Mouse (Mus musculus) spleen, embryonic (tissue): ENCODE results near the gene Gm9945.

ENCODE experiments used
- CTCF ChIA-PET: fragments of 350-600 bp; sonication (Branson Sonifier 250); formaldehyde crosslinking; loops from one replicate; lab custom pipeline; 2022; lab: Charles Lee

Gene Gm9945

DNA sequence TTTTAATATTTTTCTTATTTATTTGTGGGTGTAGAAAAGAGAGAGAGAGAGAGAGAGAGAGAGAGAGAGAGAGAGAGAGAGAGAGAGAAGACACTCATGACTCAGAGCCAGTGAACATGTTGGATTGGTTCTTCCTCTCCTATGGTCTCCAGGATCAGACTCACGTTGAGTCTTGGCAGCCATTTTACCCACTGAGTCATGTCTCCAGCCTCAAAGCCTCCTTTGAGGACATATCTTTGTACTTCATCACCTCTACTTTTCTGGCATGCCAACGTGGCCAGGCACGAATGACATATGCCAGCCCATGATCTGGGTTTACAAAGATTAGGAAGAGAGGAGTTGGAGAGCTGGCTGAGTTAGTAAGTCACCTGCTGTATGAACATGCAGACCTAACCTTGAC is 19.8 kb upstream of the Gm9945 start:
- CTCF ChIA-PET = no interaction called here

DNA sequence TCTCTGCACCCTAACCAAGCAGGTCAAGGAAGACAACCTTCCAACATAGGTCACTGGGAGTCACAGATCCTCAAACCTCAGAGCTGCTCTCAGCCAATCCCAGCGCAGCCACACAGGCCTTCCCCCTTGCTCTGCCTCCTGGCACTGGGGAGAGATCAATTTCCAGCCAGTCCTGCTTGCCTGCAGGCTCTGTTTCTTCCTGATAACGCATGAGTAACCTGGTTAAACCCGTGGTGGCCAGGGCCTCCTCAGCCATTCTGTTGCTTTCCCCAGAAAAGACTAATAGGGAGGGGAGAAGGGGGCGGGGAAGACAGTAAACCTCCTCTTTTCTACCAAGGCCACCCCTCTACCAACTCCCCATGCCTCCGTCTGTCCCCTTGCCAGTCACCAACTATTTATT is 18.2 kb upstream of the Gm9945 start:
- CTCF ChIA-PET = interaction anchor here (0.7 kb wide), 1 partner anchor 477 kb away, joined by 4 read pairs; no protein-coding TSS in a partner anchor

DNA sequence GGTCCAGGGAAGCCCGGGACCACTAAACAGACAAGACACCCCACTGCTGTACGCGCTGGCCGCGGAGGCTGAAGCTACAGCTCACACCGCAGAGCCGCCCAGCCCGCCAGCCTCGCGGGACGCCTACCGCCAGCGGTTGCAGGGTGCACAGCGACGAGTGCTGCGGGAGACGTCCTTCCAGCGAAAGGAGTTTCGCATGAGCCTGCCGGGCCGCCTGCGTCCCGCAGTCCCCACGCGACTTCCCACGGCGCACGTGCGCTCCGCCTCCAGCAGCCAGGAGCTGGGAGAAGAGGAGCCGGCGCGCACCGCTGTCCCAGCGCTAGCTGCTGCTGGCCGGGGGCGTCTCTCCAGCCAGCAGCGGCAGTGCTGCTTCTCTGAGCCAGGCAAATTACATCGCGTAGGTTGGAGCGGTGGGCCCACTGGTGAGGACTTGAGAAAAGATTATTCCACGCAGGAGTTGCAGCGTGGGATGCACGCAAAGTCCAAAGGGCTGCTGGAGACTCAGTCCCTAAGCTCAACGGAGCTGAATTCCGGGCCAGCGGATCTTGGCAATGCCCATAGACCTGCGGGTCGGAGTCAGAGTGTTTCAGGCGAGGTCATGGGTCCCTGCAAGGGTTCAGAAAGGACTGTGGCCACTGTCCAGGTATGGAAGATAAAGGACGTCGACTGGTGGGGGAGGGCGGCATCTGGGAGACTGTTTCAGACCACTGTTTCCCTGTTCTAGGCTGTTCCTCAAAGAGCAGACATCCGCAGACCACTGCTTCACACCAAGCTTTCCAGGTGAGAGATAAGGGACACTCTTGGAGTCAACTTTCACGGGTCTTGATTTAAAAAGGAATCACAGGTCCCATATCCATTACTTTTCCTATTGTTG is 16.2 kb upstream of the Gm9945 start:
- CTCF ChIA-PET = no interaction called here

DNA sequence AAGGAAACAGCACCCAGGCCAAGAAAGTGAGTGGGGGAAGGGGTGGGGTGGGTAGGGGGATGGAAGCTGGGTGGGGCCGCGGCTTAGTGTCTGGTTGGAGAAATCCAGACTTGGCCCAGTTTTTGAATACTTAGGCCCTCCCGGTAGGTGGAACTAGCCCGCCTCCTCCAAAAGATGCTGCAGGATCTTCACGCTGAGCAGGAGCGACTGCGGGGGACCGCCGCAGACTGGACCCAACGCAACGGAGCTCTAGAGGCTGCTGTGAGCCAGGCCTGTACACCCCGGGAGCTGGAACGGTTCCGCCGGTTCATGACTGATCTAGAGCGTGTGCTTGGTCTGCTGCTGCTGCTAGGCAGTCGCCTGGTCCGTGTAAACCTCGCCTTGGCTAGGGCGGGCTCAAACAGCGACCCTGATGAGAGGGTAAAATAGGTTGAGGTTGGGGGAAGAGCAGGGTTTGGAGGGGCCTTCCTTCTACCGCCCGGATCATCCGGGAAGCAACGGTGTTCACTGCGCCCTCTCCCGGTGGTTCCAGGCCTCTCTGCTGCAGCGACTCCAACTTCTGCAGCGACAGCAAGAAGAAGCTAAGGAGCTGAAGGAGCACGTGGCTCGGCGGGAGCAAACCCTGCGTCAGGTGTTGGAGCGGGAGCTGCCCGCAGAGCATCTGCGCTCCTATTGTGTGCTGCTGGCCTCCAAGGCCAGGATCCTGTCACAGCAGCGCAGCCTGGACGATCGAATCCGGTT is 13.6 kb upstream of the Gm9945 start:
- CTCF ChIA-PET = no interaction called here

DNA sequence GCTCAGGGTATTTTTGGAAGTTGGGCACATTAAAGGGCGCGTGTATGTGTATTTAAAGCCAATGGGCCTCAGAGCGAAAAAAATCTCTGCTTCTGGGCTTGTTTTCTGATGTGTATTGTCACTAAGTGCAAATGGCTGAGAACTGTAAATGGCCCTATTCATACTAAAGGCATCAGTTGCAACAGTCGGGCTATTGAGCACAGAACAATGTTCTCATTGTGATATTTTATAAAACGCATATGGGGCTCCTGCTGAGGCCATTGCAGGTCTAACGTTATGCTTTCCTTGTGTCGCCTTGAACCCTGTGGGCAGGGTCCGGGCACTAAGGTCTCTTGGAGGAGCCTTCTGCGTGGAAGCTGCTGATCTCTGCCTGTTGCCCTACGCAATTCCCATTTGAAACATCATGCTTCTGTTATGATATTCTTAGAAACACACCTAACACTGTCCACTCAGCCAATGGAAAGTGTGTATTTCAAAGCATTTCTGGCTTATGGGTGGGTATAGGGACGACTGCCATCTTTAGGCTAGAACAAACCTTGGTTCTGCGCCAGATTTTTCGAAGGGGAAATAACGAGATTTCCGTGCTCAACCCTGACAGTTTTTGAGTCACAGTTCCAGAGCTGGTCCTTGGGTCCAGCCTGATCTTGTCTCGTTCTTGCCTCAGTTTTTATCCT is 10.5 kb upstream of the Gm9945 start:
- CTCF ChIA-PET = interaction anchor here (0.7 kb wide), 1 partner anchor 1609 kb away, joined by 4 read pairs; no protein-coding TSS in a partner anchor

DNA sequence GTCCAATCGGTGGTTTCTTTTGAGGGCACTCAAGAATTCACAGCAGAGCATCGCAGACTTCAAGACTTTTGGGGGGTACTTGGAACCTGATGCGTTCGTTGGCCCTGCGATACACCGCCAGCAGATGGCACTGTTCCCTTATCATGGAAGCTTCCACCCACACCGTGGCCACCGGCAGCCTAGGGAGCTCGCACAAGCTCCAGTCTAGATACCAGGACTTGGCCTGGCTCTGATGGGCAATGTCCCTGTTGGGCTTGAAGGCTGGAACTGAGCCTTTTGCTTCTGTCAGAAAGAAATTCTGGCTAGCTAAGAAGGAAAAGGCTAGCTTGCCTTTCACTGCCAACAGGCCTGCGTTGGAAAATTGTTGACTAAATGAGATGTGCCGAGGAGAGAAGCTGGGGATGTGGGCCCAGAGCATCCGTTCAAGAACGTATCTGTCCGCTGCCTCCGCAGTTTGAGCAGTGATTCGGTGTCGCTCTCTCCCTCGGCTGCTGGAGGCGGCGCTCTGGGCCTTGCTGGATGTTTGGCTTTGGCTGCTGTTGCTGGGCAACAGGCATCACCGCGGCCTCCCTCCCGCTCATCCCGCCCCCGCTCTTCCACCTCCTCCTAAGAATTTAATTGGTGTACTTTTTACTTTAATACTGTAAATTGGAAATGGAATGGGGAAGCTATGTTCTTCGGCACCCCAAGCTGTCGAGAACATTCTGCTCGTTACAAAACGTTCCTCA is 9.8 kb upstream of the Gm9945 start, which contains the start of gene Gm9837:
Gm9837 (minus strand) TSS at position 512 of the 728 bp plus-strand sequence.
- CTCF ChIA-PET = interaction anchor here (0.6 to 0.7 kb wide), 3 partner anchors 76 to 1609 kb away, joined by 3 to 4 read pairs (median 3); no protein-coding TSS in a partner anchor

DNA sequence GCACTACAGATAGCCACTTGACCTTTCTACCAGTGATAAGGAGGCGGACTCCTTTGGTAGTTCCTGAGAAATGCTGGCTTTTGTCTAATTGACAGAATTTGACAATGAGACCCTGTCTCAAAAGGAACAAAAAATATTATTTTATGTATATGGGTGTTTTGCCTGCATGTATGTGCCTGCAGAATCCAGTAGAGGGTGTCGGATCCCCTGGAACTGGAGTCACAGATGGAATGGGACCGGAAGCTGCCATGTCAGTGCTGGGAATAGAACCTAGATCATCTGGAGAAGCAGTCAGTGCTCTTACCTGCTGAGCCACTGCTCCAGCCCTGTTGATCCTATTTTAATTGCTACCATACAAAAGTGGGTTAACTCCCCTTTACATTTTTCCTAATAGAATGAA is 7.3 kb upstream of the Gm9945 start:
- CTCF ChIA-PET = no interaction called here

DNA sequence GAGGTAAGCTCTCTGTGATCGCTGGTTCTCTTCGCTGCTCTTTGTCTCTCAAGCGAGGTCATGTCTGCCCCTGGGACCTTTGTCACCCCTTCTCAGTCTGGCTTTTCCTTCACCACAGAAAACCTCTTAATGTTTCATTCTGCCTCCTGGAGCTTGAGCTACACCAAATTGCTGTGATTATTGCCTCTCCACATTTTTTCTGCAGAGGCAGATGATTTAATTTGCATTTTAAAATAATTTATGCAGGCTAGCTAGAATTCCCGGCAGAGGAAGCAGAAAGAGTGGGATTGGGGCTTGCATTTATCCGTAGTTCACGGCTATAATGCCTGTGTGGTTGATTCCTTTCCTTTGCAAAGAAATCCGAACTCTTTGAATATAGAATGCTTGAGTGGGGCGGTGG is 4.3 kb upstream of the Gm9945 start:
- CTCF ChIA-PET = interaction anchor here (0.6 kb wide), 1 partner anchor 1259 kb away, joined by 3 read pairs; no protein-coding TSS in a partner anchor

DNA sequence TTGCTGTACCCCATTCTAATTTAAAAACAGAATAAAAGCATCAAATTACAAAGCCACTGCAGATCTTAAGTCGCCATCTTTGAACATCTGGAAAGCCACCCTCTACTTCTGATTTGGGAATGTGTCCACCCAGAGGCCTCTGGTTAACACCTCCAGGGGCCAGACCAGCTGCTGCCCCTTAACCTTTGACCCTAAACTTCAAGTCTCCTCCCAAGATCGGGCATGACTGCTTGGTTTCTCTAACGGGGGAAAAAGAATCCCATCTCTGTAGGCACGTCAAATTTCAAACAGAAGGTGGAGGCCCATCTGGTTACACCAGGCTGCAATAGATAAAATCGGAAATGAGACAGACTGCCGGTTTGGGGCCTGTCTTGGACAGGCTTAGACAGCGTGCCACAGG is 2.1 kb upstream of the Gm9945 start:
- CTCF ChIA-PET = no interaction called here

DNA sequence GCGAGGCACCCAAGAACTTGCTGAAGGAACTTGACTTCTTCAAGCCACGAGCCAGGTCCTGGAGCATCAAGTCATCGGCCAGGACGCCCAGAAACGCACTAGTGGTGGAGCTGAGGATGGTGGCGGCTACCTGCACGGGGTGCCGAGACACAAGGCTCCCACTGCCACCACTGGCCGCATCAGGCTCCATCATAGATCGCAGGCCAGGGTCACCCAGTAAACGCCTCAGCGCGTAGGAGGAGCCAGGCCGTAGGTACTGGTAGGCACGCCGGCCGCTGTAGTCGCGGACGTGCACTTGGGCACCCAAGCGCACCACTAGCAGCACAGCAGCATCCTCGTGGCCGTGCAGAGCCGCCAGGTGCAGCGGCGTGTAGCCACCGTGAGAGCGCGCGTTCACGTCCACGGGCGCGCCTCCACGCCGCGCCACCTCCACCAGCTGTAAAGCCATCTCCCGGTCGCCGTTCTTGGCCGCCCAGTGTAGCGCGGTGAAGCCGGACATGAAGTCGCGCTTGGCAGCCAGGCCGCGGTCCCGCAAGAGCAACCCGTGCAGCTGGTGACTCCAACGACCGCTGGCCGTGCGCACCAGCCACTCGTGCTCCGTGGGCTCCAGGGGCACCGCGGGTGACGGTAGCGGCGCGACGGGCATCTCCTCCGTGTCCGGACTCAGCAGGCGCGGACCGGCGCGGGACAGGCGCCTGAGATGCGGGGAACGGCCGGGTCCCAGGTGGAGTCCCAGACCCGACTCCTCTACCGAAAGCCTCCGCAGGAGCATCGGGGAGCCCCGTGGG is 1.4 kb upstream of the Gm9945 start:
- CTCF ChIA-PET = no interaction called here

DNA sequence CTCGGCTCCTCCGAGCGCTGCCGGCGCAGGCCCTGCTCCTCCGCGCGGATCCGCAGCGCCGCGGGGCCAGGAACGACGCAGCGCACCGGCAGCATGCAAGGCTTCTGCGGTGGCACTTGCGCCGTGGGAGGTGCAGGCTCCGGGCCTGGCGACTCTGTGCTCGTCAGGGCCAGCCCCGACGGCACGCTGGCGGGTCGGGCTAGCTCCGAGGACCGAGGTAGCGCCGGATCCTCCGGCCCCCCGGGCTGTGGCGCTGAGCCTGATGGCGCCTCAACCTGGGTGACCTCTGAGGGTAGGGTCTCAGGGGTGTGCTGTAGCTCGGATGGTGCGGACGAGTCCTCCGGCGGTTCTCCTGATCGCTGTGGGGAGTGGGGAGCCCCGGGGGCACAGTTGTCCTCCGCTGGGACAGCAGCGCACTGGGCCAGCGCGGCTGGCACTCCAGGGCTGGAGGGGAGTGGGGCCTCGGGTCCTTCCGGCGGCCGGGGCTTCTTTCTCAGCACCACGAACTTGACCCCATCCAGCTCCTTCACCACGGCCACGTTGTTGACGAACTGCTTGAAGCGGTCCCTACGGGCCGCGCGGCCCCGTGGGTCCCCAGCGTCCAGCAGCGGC is 689 bp upstream of the Gm9945 start:
- CTCF ChIA-PET = no interaction called here

DNA sequence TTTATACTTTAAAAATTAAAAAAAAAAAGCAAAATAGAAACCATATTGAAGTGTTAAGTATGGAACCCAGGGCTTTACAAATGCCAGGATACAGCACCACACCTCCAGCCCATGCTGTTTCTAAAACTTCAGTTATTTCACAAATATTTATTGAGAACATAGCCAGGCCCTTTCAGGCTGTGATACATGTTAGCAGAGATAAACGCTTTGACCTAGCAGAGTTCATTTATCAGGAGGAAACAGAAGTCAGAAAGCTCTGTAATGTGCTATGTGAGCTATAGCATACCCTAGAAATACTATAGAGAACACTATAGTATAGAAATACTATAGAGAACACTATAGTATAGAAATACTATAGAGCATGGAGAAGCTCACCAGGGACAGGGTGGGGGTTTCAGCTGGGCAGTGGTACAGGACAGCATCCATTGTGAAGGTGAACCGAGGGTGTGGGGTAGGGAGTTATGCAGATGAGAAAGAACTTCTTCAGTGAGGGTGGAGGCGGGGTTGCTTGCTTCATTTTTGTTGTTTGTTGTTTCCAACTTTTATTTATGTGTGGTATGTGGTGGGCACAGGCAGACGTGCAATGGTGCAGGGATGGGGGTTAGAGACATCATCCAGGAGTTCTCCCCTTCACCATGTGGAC is 1.2 kb downstream of the Gm9945 start:
- CTCF ChIA-PET = interaction anchor here (0.6 kb wide), 1 partner anchor 763 kb away, joined by 5 read pairs; no protein-coding TSS in a partner anchor

DNA sequence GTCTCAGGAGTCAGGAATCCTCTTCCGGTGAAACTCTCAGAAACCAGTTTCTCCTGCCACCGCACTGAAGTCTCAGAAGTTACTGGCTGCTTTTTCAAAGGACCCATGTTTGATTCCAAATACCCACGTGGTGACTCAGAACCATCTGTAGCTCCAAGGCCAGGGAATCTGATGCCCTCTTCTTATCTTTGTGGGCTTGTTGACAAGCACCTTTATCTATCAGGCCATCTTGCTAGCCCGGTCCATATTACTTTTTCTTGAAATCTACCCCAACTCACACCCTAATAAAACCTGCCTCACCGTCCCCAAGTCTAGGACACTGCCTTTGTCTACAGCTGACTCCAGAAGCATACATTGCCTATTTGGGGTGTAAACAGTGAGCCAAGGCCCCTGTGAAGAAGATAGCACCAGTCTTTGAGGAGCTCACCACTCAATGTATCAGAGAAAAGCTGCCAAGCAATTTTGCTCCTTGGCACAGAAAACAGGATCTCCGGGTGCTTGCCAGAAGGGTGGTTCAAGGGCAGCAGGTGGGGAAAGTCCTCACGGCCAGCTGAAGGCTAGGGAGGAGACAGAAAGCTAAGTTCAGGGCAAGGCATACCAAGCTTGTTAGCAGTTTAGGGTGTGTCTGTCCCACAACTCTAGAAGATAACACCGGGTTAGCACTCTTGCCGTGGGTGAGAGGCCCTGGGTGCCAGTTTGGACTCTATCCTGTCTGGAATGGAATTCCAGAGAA is 3.4 kb downstream of the Gm9945 start:
- CTCF ChIA-PET = interaction anchor here (0.6 kb wide), 1 partner anchor 79 kb away, joined by 4 read pairs; no protein-coding TSS in a partner anchor

DNA sequence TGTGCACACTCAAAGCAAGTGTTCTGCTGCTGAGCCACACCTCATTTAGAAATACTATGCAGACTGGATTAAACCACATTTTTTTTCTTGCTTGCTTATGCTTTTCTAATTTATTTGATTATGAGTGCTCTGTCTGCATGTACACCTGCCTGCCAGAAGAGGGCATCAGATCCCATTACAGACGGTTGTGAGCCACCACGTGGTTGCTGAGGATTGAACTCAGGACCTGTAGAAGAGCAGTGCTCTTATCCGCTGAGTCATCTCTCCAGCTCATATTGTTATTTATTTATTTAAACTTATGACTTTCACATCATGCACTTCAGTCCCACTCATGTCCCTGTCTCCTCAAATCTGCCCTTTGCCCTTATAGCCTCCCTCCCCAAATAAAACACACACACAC is 5.8 kb downstream of the Gm9945 start:
- CTCF ChIA-PET = no interaction called here

DNA sequence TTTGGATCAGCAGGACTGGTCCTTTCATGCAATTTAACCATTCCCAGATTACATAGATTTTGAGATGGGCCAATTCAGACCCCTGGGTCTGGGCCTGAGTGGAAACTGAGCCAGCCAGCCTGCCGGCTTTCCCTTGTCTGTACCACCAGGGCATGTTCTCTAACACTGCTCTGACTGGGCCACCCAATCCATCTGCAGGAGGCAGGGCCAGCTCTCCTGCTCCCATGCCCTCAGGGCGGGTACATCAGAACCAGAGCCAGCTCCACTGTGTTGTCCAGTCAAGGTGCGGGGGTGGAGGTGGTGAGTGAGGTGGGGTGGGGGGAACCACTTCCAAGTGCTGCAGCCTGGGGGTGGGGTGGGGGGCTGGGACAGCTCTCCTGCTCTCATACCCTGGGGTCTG is 6.4 kb downstream of the Gm9945 start:
- CTCF ChIA-PET = no interaction called here

DNA sequence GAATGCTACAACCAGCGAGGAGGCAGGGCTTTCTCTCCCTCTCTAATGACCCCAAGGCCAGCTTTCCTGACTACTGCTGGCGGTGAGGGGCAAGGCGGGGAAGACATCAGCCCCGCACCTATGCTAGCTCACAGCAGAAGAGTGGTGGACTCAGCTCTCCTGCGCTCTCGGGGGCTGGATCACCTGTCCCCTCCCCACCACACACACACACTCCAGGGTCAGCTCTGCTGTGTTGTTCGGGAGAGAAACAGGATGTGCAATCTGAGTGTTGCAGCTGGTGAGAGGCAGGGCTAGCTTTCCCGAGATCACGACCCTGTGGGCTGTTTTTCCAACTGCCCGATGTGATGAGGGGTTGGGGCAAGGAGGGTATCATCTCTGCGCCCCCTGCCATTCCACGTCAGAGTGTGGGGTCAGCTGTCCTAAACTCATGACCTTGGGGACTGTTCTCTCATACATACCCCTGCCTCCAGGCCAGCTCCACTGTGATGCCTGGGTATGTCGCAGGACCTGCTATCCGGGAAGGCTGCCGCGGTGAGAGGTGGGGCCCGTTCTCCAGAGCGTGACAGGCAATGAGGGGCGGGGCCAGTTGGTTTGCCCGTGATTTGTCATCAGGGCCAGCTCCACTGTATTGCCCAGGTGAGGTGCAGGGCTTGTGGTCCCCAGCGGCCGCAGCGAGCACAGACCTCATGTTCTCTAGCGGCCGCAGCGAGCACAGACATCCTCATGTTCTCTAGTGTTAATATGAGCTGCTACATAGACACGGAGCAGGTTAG is 7.0 kb downstream of the Gm9945 start:
- CTCF ChIA-PET = no interaction called here

DNA sequence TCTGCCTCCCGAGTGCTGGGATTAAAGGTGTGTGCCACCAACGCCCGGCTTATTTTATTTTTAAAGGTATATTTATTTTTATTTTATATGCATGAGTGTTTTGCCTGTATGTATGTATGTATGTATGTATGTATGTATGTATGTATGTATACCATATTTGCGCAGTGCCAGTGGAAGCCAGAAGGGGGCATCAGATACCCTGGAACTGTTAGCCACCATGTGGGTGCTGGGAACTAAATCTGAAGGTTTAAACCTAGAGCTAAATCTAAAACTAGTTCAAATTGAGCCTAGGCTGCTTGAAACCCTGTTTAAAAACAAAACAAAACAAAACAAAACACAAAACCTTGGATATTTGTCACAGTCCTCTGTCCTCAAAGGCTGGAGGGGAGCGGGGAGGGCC is 9.0 kb downstream of the Gm9945 start:
- CTCF ChIA-PET = no interaction called here

DNA sequence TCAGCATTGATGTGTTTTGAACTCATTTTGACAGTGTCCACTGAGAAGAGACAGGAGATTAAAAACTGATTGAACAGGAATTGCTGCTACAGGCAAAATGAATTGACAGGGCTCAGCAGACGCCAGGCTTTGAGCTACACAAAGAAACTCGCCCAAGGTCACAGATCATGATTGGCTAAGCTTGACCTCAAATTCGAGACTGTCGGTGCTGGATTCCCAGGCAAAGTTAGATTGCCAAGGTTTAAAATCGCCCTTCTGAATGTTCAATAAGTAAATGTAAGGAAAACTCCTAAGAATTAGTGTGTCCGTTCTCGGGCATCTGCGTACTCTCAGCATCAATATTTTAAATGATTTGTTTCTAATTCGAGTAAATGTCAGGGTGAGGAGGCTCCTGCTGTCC is 9.5 kb downstream of the Gm9945 start:
- CTCF ChIA-PET = no interaction called here
